Mouse (Mus musculus) mesoderm, embryonic 11.5 days (tissue): ENCODE data around the gene Sfxn5.
A peak's percentile ranks its signal among the peaks of the same experiment; 100 is the strongest.

Source experiments
- DNase-seq: peaks from one replicate; pipeline ENCODE4 v3.0.0-alpha.2; 2012; ENCODE audit warnings: low read depth, low spot score

The Sfxn5 gene

GRCm38 (mm10) chr6:85234796-85235195, 98.4 kb downstream of the Sfxn5 start:
- DNase-seq = no peak

GRCm38 (mm10) chr6:85232836-85233623, 100.2 kb downstream of the Sfxn5 start:
- no peak for DNase-seq

- DNase-seq = no peak
These were observed 101.2 kb downstream of the Sfxn5 start for GRCm38 (mm10) chr6:85232045-85232444.

- DNase-seq = no peak
These were observed 101.8 kb downstream of the Sfxn5 start for GRCm38 (mm10) chr6:85231469-85231868.

GRCm38 (mm10) chr6:85230762-85231161, 102.5 kb downstream of the Sfxn5 start:
- DNase-seq = no peak

GRCm38 (mm10) chr6:85227520-85227919, 105.7 kb downstream of the Sfxn5 start:
- no peak for DNase-seq

GRCm38 (mm10) chr6:85226570-85226969, 106.7 kb downstream of the Sfxn5 start:
- DNase-seq = no peak

- DNase-seq = no peak
These were observed 108.8 kb downstream of the Sfxn5 start for GRCm38 (mm10) chr6:85224442-85224891.

- peak; percentile 56 for DNase-seq
These were observed 109.6 kb downstream of the Sfxn5 start for GRCm38 (mm10) chr6:85223498-85224150.

- DNase-seq = no peak
These were observed 110.7 kb downstream of the Sfxn5 start for GRCm38 (mm10) chr6:85222551-85222950.

GRCm38 (mm10) chr6:85220917-85221316, 112.3 kb downstream of the Sfxn5 start:
- DNase-seq = no peak

- DNase-seq = no peak
These were observed 113.5 kb downstream of the Sfxn5 start for GRCm38 (mm10) chr6:85219706-85220105.

- DNase-seq = no peak
These were observed 114.4 kb downstream of the Sfxn5 start for GRCm38 (mm10) chr6:85218684-85219445.

GRCm38 (mm10) chr6:85218251-85218650, 115.0 kb downstream of the Sfxn5 start:
- no peak for DNase-seq

GRCm38 (mm10) chr6:85210686-85211085, 122.5 kb downstream of the Sfxn5 start:
- DNase-seq = no peak

- DNase-seq = no peak
These were observed 123.8 kb downstream of the Sfxn5 start for GRCm38 (mm10) chr6:85209226-85209967.

GRCm38 (mm10) chr6:85207345-85207744, 125.9 kb downstream of the Sfxn5 start:
- DNase-seq = no peak

- no peak for DNase-seq
These were observed 126.3 kb downstream of the Sfxn5 start for GRCm38 (mm10) chr6:85206939-85207285.

- DNase-seq = no peak
These were observed 126.9 kb downstream of the Sfxn5 start for GRCm38 (mm10) chr6:85206182-85206938.

- DNase-seq = no peak
These were observed 135.3 kb downstream of the Sfxn5 start for GRCm38 (mm10) chr6:85197951-85198350.
